Mouse (Mus musculus): Measurements from ENCODE around the gene 1700018B08Rik.

DNA sequence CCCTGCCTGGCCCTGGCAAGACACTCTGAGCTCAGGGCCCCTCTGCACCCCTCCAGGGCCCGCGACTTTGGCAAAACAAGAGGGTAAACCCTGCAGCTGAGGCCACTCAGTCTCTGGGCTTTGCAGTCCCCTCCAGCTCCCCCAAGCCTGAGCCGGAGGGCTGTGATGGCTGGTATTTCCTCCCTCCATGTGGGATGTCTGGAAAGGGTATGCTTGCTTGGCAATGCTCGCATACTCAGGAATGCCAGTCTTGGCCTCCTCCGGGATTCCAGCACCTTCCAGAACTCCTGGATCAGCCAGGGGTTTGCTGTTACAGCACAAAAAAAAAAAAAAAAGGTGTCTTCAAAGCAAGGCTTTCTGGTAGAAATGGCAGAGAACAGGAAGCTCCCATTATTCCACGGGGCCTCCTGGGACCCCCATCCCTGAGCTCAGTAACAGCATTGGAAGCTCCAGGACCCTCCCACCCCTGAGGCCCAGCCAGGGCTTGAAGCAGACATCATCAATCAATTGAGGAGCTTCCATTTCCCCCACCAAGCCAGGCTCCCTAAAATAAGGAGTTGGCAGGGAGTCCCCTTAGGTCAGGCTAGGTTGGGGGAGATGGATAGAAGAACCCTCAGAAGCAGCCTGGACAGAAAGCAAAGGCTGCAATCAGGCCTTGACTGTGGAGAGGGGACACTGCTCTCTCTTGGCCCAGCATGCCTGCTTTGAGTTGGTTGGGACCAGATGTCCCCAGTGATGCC lies 17.1 kb downstream of the 1700018B08Rik start:
- no peak for TF ChIP-seq CTCF (IDR thresholded peaks at IDR 0.05; ENCODE audit: extremely low read depth, insufficient read length, insufficient replicate concordance, low read depth, low read length)
- no peak for TF ChIP-seq POLR2A (IDR thresholded peaks at IDR 0.05; ENCODE audit: low read depth, low read length)
